ENCODE assay signal across 8 mouse cellular contexts in the genomic region with DNA sequence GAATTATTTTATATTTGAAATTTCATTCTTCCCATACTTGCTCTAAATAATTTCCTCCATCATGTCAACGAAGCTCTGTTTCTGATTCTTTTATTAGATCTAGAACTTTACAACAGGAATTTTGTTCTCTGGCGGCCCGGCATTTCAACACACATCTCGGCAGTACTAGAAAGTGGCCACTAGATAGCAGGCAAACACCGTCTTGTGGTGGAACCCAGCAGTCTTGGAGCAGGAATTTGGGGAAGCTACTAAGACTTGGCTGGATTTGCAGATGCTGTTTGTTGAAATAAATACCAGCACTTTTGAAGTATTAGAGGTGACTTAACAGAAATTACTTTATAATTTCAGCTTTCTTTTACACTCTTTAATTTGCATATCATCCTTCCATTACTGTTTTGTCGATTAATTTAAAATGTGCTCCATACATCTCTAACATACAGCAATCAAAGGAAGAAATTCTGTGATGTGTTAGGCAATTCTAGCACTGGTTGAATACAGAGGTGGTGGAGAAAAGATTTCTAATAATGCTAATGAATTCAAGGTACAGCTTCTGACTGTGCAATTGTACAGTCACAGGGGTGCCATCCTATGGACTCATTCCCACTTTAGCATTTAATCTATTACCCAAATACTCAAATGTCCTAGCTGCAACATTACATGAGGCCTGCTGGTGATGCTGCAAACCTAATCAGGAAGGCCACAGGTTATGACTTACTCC.
A peak's percentile ranks its signal among the peaks of the same experiment; 100 is the strongest.
DNase-seq lines count a peak whose midpoint lies in the region.

No protein-coding gene starts in this region.

- peak; percentile 5 for DNase-seq in ovary, postnatal 36 days (ENCODE audit: low spot score)
- DNase-seq in ovary, adult 18-20 months (ENCODE audit: low spot score): no peak
- DNase-seq in cerebellum, adult 9-11 months: peak; percentile 33
- peak; percentile 17 to 39 for DNase-seq in frontal cortex, postnatal 14 days (ENCODE audit: low spot score in 2 of 2)
- peak; percentile 44 to 71 for DNase-seq in layer of hippocampus, adult 18-20 months (ENCODE audit: low spot score in 2 of 2)
- DNase-seq in lung, postnatal 36 days: peak; percentile 49
- DNase-seq in right cerebral cortex, postnatal 4 days: peak; percentile 46
- DNase-seq in MN1 (ENCODE audit: low spot score): no peak

Comparison
In these comparisons a context has a peak if more than half of its experiments do, and no peak if none do; other contexts are left out.
1. DNase-seq: peak in ovary, postnatal 36 days (single experiment), cerebellum, adult 9-11 months (single experiment), frontal cortex, postnatal 14 days (2 of 2), layer of hippocampus, adult 18-20 months (2 of 2), lung, postnatal 36 days (single experiment) and right cerebral cortex, postnatal 4 days (single experiment); none in ovary, adult 18-20 months (single experiment) and MN1 (single experiment).